Mouse (Mus musculus): Measurements from ENCODE around the gene Fads2. TPM values are rescaled to one million over a fixed set of nuclear protein-coding genes. Genes with fewer than 3 reads are reported as not detected.

Gene Fads2
- polyA plus RNA-seq, 1 experiment from 2014 or later = 46.8 TPM

- 78% methylated on average over 2 of the region's 2 CpGs for WGBS
- TF ChIP-seq CTCF (IDR thresholded peaks at IDR 0.05; ENCODE audit: low read depth) = no peak
- no peak overlapping the region for H3K4me2 ChIP-seq (replicated peaks; ENCODE audit: low read depth)
- H3K4me1 ChIP-seq (replicated peaks; ENCODE audit: control insufficient read depth, insufficient read depth, low read length) = peaks cover 9% of the 10 kb centered on the region; the same call in 1 of the 2 replicates
- no peak for ATAC-seq
- H3K4me3 ChIP-seq (ENCODE audit: low read depth, low read length) = no peak overlapping the region
- H3K9me3 ChIP-seq (ENCODE audit: control insufficient read depth) = no peaks in the 10 kb centered on the region
- no peak overlapping the region for H3K9ac ChIP-seq (ENCODE audit: low read depth, low read length)
- H3K27me3 ChIP-seq (replicated peaks; ENCODE audit: control insufficient read depth, insufficient read depth, low read length) = no peaks in the 10 kb centered on the region
- peaks cover 25% of the 10 kb centered on the region for H3K36me3 ChIP-seq (ENCODE audit: control insufficient read depth, insufficient read depth)
- no peak overlapping the region for H3K27ac ChIP-seq (ENCODE audit: low read depth, low read length)
Observed at GRCm38 (mm10) chr19:10096371-10096876, 5.1 kb downstream of the Fads2 start.

GRCm38 (mm10) chr19:10094695-10095094 is 6.9 kb downstream of the Fads2 start:
- no peak overlapping the region for H3K9ac ChIP-seq (ENCODE audit: low read depth, low read length)
- H3K4me2 ChIP-seq (replicated peaks; ENCODE audit: low read depth) = peak overlapping the region; percentile 41
- H3K4me1 ChIP-seq (replicated peaks; ENCODE audit: control insufficient read depth, insufficient read depth, low read length) = peaks cover 7% of the 10 kb centered on the region; the same call in 1 of the 2 replicates
- H3K36me3 ChIP-seq (ENCODE audit: control insufficient read depth, insufficient read depth) = peaks cover 43% of the 10 kb centered on the region
- no peaks in the 10 kb centered on the region for H3K9me3 ChIP-seq (ENCODE audit: control insufficient read depth)
- H3K4me3 ChIP-seq (ENCODE audit: low read depth, low read length) = no peak overlapping the region
- no peaks in the 10 kb centered on the region for H3K27me3 ChIP-seq (replicated peaks; ENCODE audit: control insufficient read depth, insufficient read depth, low read length)
- TF ChIP-seq CTCF (IDR thresholded peaks at IDR 0.05; ENCODE audit: low read depth) = no peak
- peak; percentile 74 for ATAC-seq
- 35% methylated on average over 4 of the region's 4 CpGs for WGBS
- H3K27ac ChIP-seq (ENCODE audit: low read depth, low read length) = peak overlapping the region; percentile 50; the same call in 1 of the 2 replicates

GRCm38 (mm10) chr19:10093829-10094228 is 7.7 kb downstream of the Fads2 start:
- Histone ChIP-seq H3K4me1 (replicated peaks; ENCODE audit: control insufficient read depth, insufficient read depth, low read length) (0 out of 2 replicates have a peak, but pooled peaks cover 5% of the 10 kb centered on the region), H3K9ac (ENCODE audit: low read depth, low read length) (no peak overlapping the region), H3K4me3 (ENCODE audit: low read depth, low read length) (no peak overlapping the region), H3K9me3 (ENCODE audit: control insufficient read depth) (no peaks in the 10 kb centered on the region), H3K36me3 (ENCODE audit: control insufficient read depth, insufficient read depth) (peaks cover 51% of the 10 kb centered on the region), H3K4me2 (replicated peaks; ENCODE audit: low read depth) (no peak overlapping the region), H3K27ac (ENCODE audit: low read depth, low read length) (no peak overlapping the region), H3K27me3 (replicated peaks; ENCODE audit: control insufficient read depth, insufficient read depth, low read length) (no peaks in the 10 kb centered on the region)
- TF ChIP-seq CTCF (IDR thresholded peaks at IDR 0.05; ENCODE audit: low read depth) = no peak
- WGBS = 82% methylated on average over 4 of the region's 4 CpGs
- ATAC-seq = no peak

- Histone ChIP-seq H3K4me2 (replicated peaks; ENCODE audit: low read depth) (no peak overlapping the region), H3K9ac (ENCODE audit: low read depth, low read length) (no peak overlapping the region), H3K4me3 (ENCODE audit: low read depth, low read length) (no peak overlapping the region), H3K9me3 (ENCODE audit: control insufficient read depth) (no peaks in the 10 kb centered on the region), H3K4me1 (replicated peaks; ENCODE audit: control insufficient read depth, insufficient read depth, low read length) (no peaks in the 10 kb centered on the region), H3K27ac (ENCODE audit: low read depth, low read length) (no peak overlapping the region), H3K36me3 (ENCODE audit: control insufficient read depth, insufficient read depth) (peaks cover 88% of the 10 kb centered on the region), H3K27me3 (replicated peaks; ENCODE audit: control insufficient read depth, insufficient read depth, low read length) (no peaks in the 10 kb centered on the region)
- whole genome bisulfite sequencing = 86% methylated on average over 4 of the region's 4 CpGs
- TF ChIP-seq CTCF (IDR thresholded peaks at IDR 0.05; ENCODE audit: low read depth) = no peak
- ATAC-seq = no peak
Observed at GRCm38 (mm10) chr19:10086976-10087375, 14.6 kb downstream of the Fads2 start.

- 82% methylated on average over 9 of the region's 9 CpGs for WGBS
- no peak for ATAC-seq
- Histone ChIP-seq H3K9me3 (ENCODE audit: control insufficient read depth) (no peaks in the 10 kb centered on the region), H3K4me1 (replicated peaks; ENCODE audit: control insufficient read depth, insufficient read depth, low read length) (no peaks in the 10 kb centered on the region), H3K4me2 (replicated peaks; ENCODE audit: low read depth) (no peak overlapping the region), H3K4me3 (ENCODE audit: low read depth, low read length) (no peak overlapping the region), H3K27ac (ENCODE audit: low read depth, low read length) (0 out of 2 replicates have a peak overlapping the region, but pooled peaks have one; percentile 15), H3K27me3 (replicated peaks; ENCODE audit: control insufficient read depth, insufficient read depth, low read length) (no peaks in the 10 kb centered on the region), H3K36me3 (ENCODE audit: control insufficient read depth, insufficient read depth) (peaks cover 88% of the 10 kb centered on the region), H3K9ac (ENCODE audit: low read depth, low read length) (no peak overlapping the region)
- TF ChIP-seq CTCF (IDR thresholded peaks at IDR 0.05; ENCODE audit: low read depth) = no peak
Observed at GRCm38 (mm10) chr19:10085454-10085853, 16.1 kb downstream of the Fads2 start.

- no peak for TF ChIP-seq CTCF (IDR thresholded peaks at IDR 0.05; ENCODE audit: low read depth)
- H3K27ac ChIP-seq (ENCODE audit: low read depth, low read length) = no peak overlapping the region
- H3K9me3 ChIP-seq (ENCODE audit: control insufficient read depth) = no peaks in the 10 kb centered on the region
- H3K27me3 ChIP-seq (replicated peaks; ENCODE audit: control insufficient read depth, insufficient read depth, low read length) = no peaks in the 10 kb centered on the region
- peaks cover 85% of the 10 kb centered on the region for H3K36me3 ChIP-seq (ENCODE audit: control insufficient read depth, insufficient read depth)
- WGBS = 74% methylated on average over 3 of the region's 3 CpGs
- no peaks in the 10 kb centered on the region for H3K4me1 ChIP-seq (replicated peaks; ENCODE audit: control insufficient read depth, insufficient read depth, low read length)
- H3K4me3 ChIP-seq (ENCODE audit: low read depth, low read length) = no peak overlapping the region
- ATAC-seq = no peak
- no peak overlapping the region for H3K4me2 ChIP-seq (replicated peaks; ENCODE audit: low read depth)
- H3K9ac ChIP-seq (ENCODE audit: low read depth, low read length) = no peak overlapping the region
Observed at GRCm38 (mm10) chr19:10082105-10082504, 19.4 kb downstream of the Fads2 start.

All from intestine, postnatal 0 days (tissue).